Mouse (Mus musculus) kidney, postnatal 10 days (tissue): ENCODE results near the gene Plekhf1.

Experiments used
- DNase-seq: peaks from one replicate; pipeline ENCODE4 v3.0.0; 2021; ENCODE audit warnings: mixed read lengths

The Plekhf1 gene

DNA sequence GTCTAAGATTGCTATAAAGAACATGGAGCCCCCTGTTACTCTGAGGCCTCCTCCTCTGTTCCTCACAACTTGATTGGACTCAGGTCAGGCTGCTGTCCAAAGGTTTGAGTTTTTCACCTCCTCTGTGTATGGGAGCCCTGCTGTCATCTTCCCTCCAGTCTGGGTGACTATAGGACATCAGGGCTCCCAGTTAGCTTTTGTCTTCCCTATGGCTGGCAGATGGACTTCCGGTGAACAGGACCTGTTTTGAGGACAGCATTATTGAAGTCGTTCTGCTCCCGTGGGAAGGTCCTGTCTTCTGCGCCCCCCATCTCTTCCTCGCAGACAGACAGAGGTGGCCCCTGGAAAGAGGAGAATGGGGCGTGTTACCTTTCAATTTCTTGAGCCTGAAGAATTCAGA lies 43.0 kb downstream of the Plekhf1 start:
- no peak for DNase-seq

DNA sequence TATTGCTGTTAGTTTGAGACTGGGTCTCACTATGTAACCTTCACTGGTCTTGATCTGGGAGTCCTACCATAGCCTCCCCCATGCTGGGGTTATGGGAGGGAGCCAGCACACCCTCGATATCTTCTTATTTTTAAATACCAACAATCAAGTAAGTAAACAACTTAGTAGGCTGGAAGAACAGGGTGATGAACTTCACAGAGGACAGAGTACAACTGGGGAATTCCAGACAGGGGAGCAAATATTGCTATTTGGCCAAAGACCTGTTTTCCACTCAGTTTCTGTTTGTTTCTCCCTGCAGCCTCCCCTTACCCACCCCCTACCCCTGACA lies 43.4 kb downstream of the Plekhf1 start:
- no peak for DNase-seq

GRCm38 (mm10) chr7:38183709-38184417 lies 44.0 kb downstream of the Plekhf1 start:
- peak; percentile 90 for DNase-seq

GRCm38 (mm10) chr7:38182962-38183687 lies 44.7 kb downstream of the Plekhf1 start, which contains the start of gene 1600014C10Rik:
Gene 1600014C10Rik (plus strand): TSS chr7:38183217.
- DNase-seq: peak; percentile 54

DNA sequence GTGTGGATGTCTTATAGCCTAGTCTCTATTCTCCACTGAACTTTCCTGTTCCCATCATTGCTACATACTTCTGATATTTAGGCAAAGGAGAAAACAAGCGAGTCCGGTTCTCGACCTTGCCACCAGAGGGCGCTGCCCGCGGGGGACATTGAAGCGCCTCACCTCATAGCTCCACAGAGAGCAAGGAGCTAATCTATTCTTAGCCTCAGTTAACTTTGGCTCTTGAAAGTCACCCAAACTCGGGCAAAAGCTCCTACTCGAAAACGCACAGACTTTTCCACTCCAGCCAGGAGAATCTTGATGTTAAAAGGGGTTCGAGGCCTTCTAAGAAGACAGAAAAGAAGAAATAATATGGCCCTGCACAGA lies 45.2 kb downstream of the Plekhf1 start:
- peak; percentile 91 for DNase-seq

DNA sequence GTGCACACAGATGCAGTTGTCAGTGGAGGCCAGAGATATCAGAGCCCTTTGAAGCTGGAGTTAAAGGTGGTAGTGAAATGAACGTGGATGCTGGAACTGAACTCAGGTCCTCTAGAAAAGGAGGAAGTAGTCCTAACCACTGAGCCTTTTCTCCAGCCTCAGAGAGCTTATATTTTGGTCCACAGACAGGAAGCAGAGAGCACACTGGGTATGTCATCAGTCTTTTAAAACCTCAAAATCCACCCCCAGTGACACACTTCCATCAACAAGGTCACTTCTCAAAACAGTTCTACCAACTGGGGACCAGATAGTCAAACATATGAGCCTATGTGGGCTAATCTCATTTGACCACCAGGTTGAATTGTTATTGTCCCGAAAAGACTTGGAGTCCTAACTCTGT lies 46.5 kb downstream of the Plekhf1 start:
- DNase-seq: no peak

GRCm38 (mm10) chr7:38179896-38180295 lies 47.9 kb downstream of the Plekhf1 start:
- no peak for DNase-seq

GRCm38 (mm10) chr7:38176056-38176455 lies 51.8 kb downstream of the Plekhf1 start:
- no peak for DNase-seq

- peak; percentile 39 for DNase-seq
These were observed 53.3 kb downstream of the Plekhf1 start for GRCm38 (mm10) chr7:38174321-38175148.

DNA sequence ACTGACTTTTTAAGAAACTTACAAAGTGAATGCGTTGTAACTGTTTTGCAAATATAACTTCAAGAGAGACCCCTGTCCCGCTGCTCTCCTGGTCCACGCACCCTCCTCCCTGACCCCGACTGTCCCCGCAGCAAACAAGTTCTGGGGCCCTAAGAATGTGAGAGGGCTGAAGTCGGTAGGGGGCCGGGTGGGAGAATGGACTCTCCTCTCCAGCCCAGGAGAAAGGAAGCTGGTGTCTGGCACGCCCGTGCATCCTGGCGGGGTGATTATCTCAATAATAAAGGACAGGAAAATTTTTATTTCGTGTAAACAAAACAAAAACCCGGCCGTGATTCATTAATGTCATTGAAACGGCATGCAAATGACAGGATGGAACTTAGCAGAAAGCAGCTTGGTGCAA lies 53.9 kb downstream of the Plekhf1 start:
- no peak for DNase-seq

- peak; percentile 62 for DNase-seq
These were observed 60.1 kb downstream of the Plekhf1 start for GRCm38 (mm10) chr7:38167724-38168141.
